Mouse (Mus musculus) myocyte (in vitro differentiated cells): ENCODE results near the gene Snai1. TPM values are rescaled to one million over a fixed set of nuclear protein-coding genes. Genes with fewer than 3 reads are reported as not detected.

Source experiments
- H3K27me3 ChIP-seq: one replicate; pipeline ENCODE4 v1.6.1; 2011; ENCODE audit not compliant: control insufficient read depth, insufficient read depth, insufficient read length
- H3K36me3 ChIP-seq: one replicate; pipeline ENCODE4 v1.6.1; 2011; ENCODE audit not compliant: control insufficient read depth, insufficient read depth
- H3K4me2 ChIP-seq: one replicate; pipeline ENCODE4 v1.6.1; 2011; ENCODE audit warnings: low read depth, control low read depth
- H3K4me3 ChIP-seq: one replicate; pipeline ENCODE4 v1.5.1; 2011; ENCODE audit warnings: mild to moderate bottlenecking, control low read depth, moderate library complexity
- H3K79me2 ChIP-seq: one replicate; pipeline ENCODE4 v1.6.1; 2011; ENCODE audit not compliant: control insufficient read depth, insufficient read depth
- H3ac ChIP-seq: one replicate; pipeline ENCODE4 v1.6.1; 2011; ENCODE audit not compliant: control insufficient read depth, insufficient read length
- CEBPB ChIP-seq: IDR thresholded peaks from 2 replicates; pipeline ENCODE4 v1.6.1; 2011; ENCODE audit warnings: mild to moderate bottlenecking, moderate library complexity; ENCODE audit not compliant: poor library complexity, insufficient read depth, severe bottlenecking
- E2F4 ChIP-seq: IDR thresholded peaks from one replicate; pipeline ENCODE4 v1.6.1; 2011; ENCODE audit warnings: mild to moderate bottlenecking, control low read depth, moderate library complexity; ENCODE audit not compliant: insufficient read depth
- MAX ChIP-seq: IDR thresholded peaks from one replicate; pipeline ENCODE4 v1.6.1; 2011; ENCODE audit warnings: low read depth, mild to moderate bottlenecking, control low read depth
- MYOD1 ChIP-seq, 3 experiments: IDR thresholded peaks; one replicate each; pipeline ENCODE4 v1.6.1; 2011; ENCODE audit warnings: control low read depth in 2 of 3, low read depth in 2 of 3, mild to moderate bottlenecking in 2 of 3, moderate library complexity in 1 of 3; ENCODE audit not compliant: insufficient read length in 2 of 3, control insufficient read depth in 1 of 3
- MYOG ChIP-seq, 3 experiments: IDR thresholded peaks; one replicate each; pipeline ENCODE4 v1.6.1; 2011; ENCODE audit warnings: control low read depth in 2 of 3, low read depth in 2 of 3, mild to moderate bottlenecking in 2 of 3; ENCODE audit not compliant: insufficient read length in 2 of 3, control insufficient read depth in 1 of 3, insufficient read depth in 1 of 3
- POLR2A ChIP-seq: IDR thresholded peaks from one replicate; pipeline ENCODE4 v1.6.1; 2011; ENCODE audit warnings: low read depth, mild to moderate bottlenecking, control low read depth, moderate library complexity; ENCODE audit not compliant: insufficient read length
- POLR2AphosphoS2 ChIP-seq: IDR thresholded peaks from one replicate; pipeline ENCODE4 v1.6.1; 2011; ENCODE audit warnings: low read depth, control low read depth; ENCODE audit not compliant: insufficient read length
- REST ChIP-seq: IDR thresholded peaks from one replicate; pipeline ENCODE4 v1.6.1; 2011; ENCODE audit warnings: mild to moderate bottlenecking, control low read depth, moderate library complexity; ENCODE audit not compliant: insufficient read depth, insufficient read length
- SRF ChIP-seq: IDR thresholded peaks from one replicate; pipeline ENCODE4 v1.6.1; 2011; ENCODE audit warnings: low read depth; ENCODE audit not compliant: control insufficient read depth, insufficient read length
- TCF12 ChIP-seq: IDR thresholded peaks from one replicate; pipeline ENCODE4 v1.6.1; 2011; ENCODE audit warnings: mild to moderate bottlenecking, control low read depth; ENCODE audit not compliant: poor library complexity, insufficient read depth, severe bottlenecking
- TCF3 ChIP-seq: IDR thresholded peaks from one replicate; pipeline ENCODE4 v1.6.1; 2011; ENCODE audit warnings: low read depth, control low read depth; ENCODE audit not compliant: insufficient read length
- USF1 ChIP-seq: IDR thresholded peaks from one replicate; pipeline ENCODE4 v1.6.1; 2011; ENCODE audit warnings: low read depth, mild to moderate bottlenecking, control low read depth, moderate library complexity
- polyA plus RNA-seq: library from polyadenylated mRNA; unstranded; fragments of >200 nt; fragmentation: generic; extraction: Trizol; gene quantifications from one replicate; pipeline ENCODE4 v1.2.1, GENCODE M21; 2012; ENCODE audit warnings: missing spikeins

The Snai1 gene
- polyA plus RNA-seq, 1 experiment = 48.5 TPM

- Histone ChIP-seq H3K27me3 (no peaks in the 10 kb centered on the region), H3ac (no peak overlapping the region), H3K4me3 (no peak overlapping the region), H3K4me2 (no peak overlapping the region), H3K79me2 (peaks cover 10% of the 10 kb centered on the region), H3K36me3 (no peaks in the 10 kb centered on the region)
- TF ChIP-seq USF1 (no peak), REST (no peak), E2F4 (no peak), SRF (no peak), MYOG (IDR thresholded peaks at IDR 0.05; ENCODE audit: control insufficient read depth in 1 of 3, insufficient read depth in 1 of 3, insufficient read length in 2 of 3, low read depth in 2 of 3) (no peak), POLR2AphosphoS2 (no peak)
Observed at GRCm38 (mm10) chr2:167496437-167496836, 41.6 kb upstream of the Snai1 start.

- Histone ChIP-seq H3K4me2 (no peak overlapping the region), H3ac (no peak overlapping the region), H3K27me3 (no peaks in the 10 kb centered on the region), H3K4me3 (no peak overlapping the region), H3K79me2 (peaks cover 2% of the 10 kb centered on the region), H3K36me3 (no peaks in the 10 kb centered on the region)
- TF ChIP-seq E2F4 (no peak), POLR2AphosphoS2 (no peak), REST (no peak), MAX (no peak), CEBPB (no peak), MYOD1 (IDR thresholded peaks at IDR 0.05; ENCODE audit: control insufficient read depth in 1 of 3, insufficient read length in 2 of 3, low read depth in 2 of 3) (no peak), TCF3 (no peak), POLR2A (no peak), SRF (no peak), MYOG (IDR thresholded peaks at IDR 0.05; ENCODE audit: control insufficient read depth in 1 of 3, insufficient read depth in 1 of 3, insufficient read length in 2 of 3, low read depth in 2 of 3) (no peak), USF1 (no peak)
Observed at GRCm38 (mm10) chr2:167497272-167497671, 40.7 kb upstream of the Snai1 start.

- Histone ChIP-seq H3ac (peak overlapping the region; percentile 36), H3K4me2 (peak overlapping the region; percentile 89), H3K27me3 (no peaks in the 10 kb centered on the region), H3K79me2 (peaks cover 40% of the 10 kb centered on the region), H3K36me3 (no peaks in the 10 kb centered on the region), H3K4me3 (peak overlapping the region; percentile 48)
- TF ChIP-seq SRF (no peak), MYOG (IDR thresholded peaks at IDR 0.05; ENCODE audit: control insufficient read depth in 1 of 3, insufficient read depth in 1 of 3, insufficient read length in 2 of 3, low read depth in 2 of 3) (no peak), E2F4 (no peak), REST (no peak), CEBPB (no peak), MAX (no peak), TCF12 (no peak), POLR2AphosphoS2 (no peak), MYOD1 (IDR thresholded peaks at IDR 0.05; ENCODE audit: control insufficient read depth in 1 of 3, insufficient read length in 2 of 3, low read depth in 2 of 3) (no peak), TCF3 (no peak)
Observed at GRCm38 (mm10) chr2:167502554-167503252, 35.3 kb upstream of the Snai1 start.

GRCm38 (mm10) chr2:167503253-167503895 is 34.6 kb upstream of the Snai1 start:
- H3K27me3 ChIP-seq = no peaks in the 10 kb centered on the region
- peak overlapping the region; percentile 48 for H3K4me3 ChIP-seq
- peaks cover 45% of the 10 kb centered on the region for H3K79me2 ChIP-seq
- H3K36me3 ChIP-seq = no peaks in the 10 kb centered on the region
- peak overlapping the region; percentile 36 for H3ac ChIP-seq
- peak overlapping the region; percentile 89 for H3K4me2 ChIP-seq
- no peak for TF ChIP-seq USF1
- no peak for TF ChIP-seq REST
- no peak for TF ChIP-seq TCF12
- peak; percentile 66 for TF ChIP-seq POLR2AphosphoS2
- TF ChIP-seq POLR2A = peak; percentile 62
- no peak for TF ChIP-seq MYOG (IDR thresholded peaks at IDR 0.05; ENCODE audit: control insufficient read depth in 1 of 3, insufficient read depth in 1 of 3, insufficient read length in 2 of 3, low read depth in 2 of 3)
- TF ChIP-seq MYOD1 (IDR thresholded peaks at IDR 0.05; ENCODE audit: control insufficient read depth in 1 of 3, insufficient read length in 2 of 3, low read depth in 2 of 3) = peak in 1 of 3 experiments; percentile 4
- no peak for TF ChIP-seq E2F4
- no peak for TF ChIP-seq SRF
- TF ChIP-seq TCF3 = no peak
- no peak for TF ChIP-seq CEBPB
- no peak for TF ChIP-seq MAX

- Histone ChIP-seq H3K79me2 (peaks cover 48% of the 10 kb centered on the region), H3K36me3 (peaks cover 3% of the 10 kb centered on the region), H3K27me3 (no peaks in the 10 kb centered on the region), H3K4me3 (peak overlapping the region; percentile 48), H3K4me2 (peak overlapping the region; percentile 76), H3ac (peak overlapping the region; percentile 36)
- TF ChIP-seq CEBPB (no peak), POLR2A (peak; percentile 23)
Observed at GRCm38 (mm10) chr2:167503896-167504349, 34.1 kb upstream of the Snai1 start.
